Mouse (Mus musculus): ENCODE results near the gene Mad1l1. TPM values are rescaled to one million over a fixed set of nuclear protein-coding genes. Genes with fewer than 3 reads are reported as not detected.

Gene Mad1l1
- total RNA-seq, 4 experiments from 2014 or later: 9.0 to 11.3 (median 10.4) TPM

DNA sequence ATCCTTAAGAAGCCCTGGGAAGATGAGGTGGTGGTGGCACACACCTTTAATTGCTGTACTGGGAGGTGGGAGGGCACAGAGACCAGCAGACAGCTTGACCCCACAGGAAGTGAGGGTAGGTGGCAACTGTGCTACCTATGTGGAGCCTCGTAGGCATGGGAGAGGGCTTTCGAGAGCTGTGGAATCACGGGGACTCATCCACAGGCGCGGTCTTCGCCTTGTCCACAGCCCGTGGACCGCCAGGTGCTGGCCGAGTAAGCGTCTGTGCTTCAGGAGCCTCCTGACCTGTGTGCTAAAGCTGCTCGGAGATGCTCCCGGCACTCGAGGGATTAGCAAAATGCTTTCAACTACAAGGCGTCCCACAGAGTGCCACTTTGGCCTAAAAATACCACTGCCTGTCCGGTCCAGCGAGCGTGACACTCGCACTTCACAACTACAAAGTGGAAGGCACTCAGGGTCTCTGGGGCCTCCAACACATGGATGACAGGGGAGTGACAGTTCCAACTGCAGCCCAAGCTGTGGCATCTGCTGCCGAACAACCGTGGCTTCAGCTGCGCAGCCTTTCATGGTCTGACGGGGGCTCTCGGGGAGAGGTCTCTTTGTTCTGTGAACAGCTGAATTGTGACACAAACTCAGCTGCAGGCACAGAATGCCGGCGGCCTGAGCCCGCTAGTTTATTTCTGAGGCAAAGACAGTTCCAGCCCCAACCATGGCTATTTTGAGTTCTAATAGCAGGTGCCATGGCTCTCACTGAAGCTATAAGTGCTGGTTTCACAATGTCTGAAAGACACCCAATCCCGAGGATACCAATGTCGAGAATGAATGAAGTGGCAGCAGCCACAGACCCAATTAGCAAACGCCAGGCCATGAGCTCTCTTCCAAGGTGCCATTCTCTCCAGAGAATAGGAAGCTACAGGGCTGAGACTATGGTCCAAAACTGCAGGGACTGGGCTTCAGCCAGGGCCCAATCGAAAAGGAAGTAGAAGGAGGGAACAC is 57.3 kb downstream of the Mad1l1 start:
- no peak for DNase-seq (ENCODE audit: low spot score)

DNA sequence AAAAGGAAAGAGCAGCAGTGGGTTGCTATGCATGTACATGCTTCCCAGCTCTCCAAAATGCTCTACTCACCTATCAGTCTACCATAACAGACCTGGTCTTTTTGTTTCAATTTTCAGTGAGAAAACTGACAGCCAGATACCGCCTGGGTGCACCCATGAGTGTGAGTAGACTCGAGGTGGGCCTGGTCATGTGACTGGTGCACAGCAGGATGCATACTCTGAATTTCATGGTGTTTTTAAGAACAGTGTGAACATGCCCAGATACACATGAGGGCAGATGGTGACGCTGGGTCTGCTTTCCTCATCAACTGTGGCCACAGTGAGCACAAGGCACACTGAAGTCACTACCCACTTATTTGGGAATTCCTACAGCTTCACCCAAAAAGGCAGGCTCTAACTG is 59.0 kb downstream of the Mad1l1 start:
- no peak for DNase-seq (ENCODE audit: low spot score)

DNA sequence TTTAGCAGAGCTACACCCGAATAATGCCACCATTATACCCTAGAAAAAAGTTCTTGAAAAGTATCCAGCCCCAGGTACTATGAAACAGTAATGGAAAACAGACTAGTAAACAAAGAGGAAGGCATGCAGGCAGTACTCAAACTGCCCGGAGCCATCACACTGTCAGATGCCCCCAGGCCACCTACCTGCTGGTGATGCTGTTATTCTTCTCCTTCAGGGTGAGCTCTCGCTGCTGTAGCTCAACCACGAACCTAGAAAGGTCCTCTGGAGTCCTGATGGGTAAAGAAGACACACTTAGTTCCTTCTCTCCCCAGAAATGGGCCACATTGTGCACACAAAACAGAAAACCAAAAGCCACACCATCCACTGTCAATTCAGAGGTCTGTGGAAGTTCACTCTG is 60.0 kb downstream of the Mad1l1 start:
- DNase-seq (ENCODE audit: low spot score): no peak

DNA sequence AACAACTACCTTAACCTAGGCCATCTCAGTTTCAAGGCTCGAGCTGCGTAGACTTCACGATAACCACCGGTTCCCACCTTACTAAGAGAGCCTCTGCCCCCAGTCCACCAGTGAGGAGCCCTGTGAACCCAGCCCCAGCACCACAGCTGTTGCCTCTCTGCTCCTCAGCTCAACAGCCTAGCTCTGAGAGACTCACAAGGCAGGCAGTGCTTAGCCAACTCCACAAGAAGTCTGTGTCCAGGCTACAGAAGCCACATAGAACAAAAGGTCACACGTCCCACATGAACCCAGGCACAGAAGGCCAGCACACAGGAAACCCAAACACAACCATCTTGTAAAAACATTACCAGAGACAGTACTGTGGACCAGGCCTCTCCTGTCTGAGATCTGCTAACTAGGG is 62.7 kb downstream of the Mad1l1 start:
- DNase-seq (ENCODE audit: low spot score): peak; percentile 42

DNA sequence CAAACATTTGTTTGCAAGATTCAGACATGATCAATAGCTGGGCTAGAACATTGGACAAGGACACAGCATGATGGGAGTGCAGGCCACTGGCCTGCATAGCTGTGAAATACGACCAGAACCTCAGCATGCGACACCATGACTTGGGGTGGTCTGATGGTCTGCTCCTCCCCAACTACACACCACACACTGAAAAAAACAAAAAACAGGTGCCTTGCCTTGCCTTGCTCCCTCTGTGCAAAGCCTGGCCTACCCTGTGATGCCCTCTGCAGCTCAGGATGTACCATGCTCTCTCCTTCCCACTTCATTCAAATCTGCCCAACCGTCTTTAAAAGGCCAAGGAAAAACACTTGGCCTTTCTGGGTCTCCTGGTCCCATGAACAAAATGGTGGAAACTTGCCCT is 63.3 kb downstream of the Mad1l1 start:
- DNase-seq (ENCODE audit: low spot score): no peak

DNA sequence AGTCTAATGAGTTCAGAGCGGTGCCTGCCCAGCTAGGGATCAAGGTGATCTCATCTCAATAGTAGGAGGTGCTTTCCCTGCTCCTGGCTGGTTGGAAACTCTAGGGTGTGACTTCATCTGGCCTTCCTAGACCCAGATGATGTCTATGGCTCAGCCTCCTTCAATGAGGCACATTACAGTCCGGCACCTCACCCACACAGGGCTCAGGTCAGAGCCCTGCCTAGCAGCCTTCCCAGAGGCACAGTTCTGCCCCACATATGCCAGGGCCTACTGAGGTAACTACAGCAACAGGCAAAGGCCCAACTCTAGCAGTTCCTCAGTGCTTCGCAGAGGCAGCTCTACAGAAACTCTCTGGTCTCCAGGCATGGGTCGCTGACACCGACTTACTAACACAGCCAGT is 63.9 kb downstream of the Mad1l1 start:
- no peak for DNase-seq (ENCODE audit: low spot score)

DNA sequence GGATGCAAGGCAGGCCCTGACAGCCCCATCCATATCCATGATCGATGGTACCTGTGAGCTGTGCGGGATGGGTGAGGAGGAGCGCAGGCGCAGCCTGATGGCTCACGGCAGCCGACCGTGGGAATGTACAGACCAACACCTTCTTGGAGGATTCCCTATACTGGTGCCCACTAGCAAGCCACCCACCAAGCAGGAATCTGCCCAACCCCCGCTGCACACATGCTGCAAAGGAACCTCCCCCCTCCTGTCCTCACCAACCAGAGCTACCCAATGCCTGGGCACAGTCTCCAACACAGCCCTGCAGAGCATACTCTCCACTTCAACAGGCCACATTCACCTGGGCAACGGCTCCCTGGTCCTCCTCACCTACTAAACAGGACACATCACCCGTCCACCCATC is 64.7 kb downstream of the Mad1l1 start:
- no peak for DNase-seq (ENCODE audit: low spot score)

DNA sequence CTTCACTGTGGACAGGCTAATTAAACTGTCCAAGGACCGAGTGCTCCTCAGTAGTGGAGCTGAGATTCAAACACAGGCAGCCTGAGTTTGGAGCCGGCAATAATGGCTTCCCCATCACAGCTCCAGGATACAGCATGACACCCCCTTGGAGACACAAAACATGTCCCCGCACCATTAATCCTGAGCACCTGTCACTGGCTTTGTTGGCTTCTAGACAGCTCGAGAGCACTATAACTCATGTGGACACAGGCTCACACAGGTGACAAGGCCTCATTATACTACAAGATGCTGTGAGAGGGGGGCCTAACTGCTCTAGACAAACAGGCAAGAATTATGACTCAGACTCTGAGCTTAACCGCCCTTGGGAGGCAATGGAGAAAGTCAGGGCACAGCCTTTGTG is 66.1 kb downstream of the Mad1l1 start:
- DNase-seq (ENCODE audit: low spot score): no peak

DNA sequence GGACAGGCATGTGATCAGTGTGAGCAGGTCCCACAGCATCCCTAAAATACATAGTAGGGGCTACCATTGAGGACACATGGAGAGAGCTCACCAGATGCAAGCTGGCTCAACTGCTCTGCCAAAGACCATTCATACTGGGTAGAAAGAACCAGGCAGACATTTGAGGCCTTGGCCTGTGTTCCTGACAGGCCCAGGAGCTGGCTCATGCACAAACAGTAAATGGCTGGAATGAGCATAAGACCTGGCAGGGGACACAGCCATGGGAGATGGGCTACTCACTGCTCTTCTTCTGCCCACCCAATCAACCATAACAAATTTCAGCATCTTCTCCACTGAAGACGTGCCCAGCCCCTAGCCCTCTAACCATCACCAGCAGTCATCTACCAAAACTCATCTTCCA is 66.7 kb downstream of the Mad1l1 start:
- DNase-seq (ENCODE audit: low spot score): no peak

DNA sequence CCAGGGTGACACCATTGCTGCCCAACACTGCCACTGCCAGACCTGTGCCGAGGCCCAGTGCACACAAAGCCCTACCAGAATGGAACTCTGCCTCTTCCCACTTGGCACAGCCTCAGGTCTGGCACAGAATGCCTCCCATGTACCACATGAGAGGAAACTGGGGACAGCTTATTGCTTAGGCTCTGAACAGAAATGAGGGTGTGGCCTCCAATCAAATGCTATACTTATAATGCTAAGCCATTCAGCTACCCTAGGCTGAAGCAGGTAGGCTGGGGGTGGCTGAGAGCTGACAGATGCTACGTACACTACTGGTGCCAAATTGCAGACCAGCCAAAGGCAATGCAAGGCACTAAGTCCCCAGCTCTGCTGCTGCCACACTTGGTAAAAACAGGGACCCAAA is 69.4 kb downstream of the Mad1l1 start:
- DNase-seq (ENCODE audit: low spot score): no peak

DNA sequence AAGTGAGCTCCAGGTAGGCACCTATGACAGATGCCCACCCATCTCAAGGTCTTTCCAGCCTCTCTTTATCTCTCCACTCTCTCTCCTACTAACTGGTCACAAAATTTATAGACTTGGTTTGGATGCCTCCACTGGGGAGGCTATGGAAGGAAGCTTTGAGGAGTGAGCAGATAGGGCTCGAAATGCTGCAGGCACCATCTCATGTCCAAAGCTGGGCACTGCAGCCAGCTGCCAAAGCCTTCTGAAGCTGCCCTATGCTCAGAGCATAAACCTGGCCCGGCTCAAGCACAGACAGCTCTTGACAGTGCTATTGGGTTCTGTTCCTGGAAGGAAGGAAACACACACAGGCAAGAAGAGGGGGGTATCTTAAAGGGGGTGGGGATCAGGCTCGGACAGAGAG is 71.0 kb downstream of the Mad1l1 start:
- DNase-seq (ENCODE audit: low spot score): no peak

DNA sequence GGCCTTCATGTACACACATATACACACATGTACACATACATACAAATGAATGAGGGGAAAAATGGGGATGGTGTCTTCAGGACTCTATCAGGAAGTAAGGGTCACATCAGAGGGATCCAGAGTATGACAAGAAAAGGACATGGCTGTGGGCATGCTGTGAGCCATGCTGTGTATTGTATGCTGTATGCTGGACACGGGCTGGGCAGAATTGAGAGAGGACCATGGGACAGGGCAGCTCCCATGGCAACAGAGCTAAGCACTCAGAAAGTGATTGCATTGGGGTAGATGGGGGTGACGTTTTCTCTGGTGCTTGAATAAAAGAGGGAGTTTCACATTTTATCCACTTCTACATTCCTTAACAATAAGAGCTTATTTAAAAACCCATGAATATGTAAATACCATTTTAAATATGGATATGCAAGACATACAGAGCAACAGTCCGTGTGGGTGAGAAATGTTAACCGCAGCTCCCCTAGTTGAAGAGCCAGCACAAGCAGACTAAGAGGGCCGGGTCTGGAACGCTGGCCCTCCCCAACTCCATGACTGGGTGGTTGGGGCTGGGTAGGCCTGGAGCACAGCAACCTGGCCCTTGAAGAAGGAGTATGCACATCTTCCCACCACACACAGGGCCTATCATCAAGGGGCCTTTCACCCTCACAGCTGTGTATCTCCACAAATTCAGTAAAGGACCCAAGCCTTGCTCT is 71.8 kb downstream of the Mad1l1 start:
- DNase-seq (ENCODE audit: low spot score): no peak

DNA sequence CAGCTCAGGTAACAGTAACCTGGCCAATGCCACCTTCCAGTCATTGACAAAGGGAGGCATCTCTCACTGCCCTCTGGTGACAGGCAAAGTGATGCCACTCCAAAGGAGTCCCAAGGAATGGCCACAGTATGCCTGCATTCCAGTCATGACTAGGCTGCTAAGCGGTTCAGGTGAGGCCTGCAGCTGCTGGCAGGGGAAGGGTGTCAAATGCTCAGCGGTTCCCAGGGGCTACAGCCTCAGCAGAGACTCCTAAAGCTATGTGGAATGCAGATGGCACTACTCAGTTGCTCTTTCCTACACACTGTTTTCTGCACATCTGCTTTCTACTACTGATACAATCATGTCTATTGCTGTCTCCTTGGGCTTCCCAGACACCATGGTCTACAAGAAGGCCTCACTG is 73.3 kb downstream of the Mad1l1 start:
- DNase-seq (ENCODE audit: low spot score): no peak

DNA sequence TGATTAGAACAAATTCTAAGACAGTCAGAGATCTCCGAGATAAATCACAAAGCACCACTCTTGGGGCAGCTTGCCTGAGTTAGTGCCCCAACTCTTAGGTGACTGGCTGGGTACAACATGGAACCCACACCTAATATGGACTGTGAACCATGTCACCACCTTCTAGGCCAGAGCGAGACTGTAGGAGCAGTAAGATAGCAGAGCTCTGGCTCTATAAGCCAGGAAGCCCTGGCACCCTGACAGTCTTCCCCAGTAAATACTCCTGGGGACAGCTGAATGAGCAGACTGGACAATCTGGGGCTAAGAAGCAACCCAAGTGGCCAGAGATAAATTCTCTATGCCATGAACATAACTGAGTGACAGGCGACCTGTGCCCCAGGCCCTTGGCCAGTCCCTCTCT is 81.1 kb downstream of the Mad1l1 start:
- no peak for DNase-seq (ENCODE audit: low spot score)

DNA sequence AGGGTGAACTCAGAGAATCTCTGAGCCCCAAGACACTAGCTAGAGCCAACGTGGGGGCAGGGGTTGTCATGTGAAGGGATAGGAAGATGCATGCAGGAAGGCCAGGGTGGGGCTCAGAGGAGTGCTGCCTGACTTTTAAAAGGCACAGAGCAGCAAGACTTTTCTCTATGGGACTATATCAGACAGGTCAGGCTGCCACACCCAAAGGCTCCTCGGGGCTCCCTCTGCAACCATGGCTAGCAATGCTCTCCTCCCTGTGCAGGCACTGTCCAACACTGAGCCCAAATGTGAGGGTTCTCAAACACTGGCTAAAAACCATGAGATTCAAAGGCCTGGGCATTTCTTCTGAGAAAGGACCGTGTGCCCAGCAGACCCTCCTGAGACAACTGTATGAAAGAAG is 82.5 kb downstream of the Mad1l1 start:
- DNase-seq (ENCODE audit: low spot score): no peak

DNA sequence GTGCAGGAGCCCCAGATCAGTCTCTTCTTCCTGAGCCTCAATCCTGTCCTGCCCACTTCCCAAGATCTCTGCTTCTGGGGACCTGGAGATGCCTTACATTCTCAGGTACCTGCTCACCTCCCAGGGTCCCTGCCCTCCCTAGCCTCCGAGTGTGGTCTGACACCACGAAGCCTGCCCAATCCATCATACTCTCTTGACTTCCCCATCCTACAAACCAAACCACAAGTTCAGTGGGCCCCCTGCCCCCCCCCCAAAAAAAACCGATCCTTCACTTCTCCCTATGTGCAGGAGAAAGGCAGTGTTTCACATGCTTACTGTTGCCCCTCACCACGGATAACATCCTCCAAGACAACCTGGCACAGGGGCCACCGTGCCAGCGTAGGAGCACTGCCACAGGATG is 90.5 kb downstream of the Mad1l1 start:
- no peak for DNase-seq (ENCODE audit: low spot score)

DNA sequence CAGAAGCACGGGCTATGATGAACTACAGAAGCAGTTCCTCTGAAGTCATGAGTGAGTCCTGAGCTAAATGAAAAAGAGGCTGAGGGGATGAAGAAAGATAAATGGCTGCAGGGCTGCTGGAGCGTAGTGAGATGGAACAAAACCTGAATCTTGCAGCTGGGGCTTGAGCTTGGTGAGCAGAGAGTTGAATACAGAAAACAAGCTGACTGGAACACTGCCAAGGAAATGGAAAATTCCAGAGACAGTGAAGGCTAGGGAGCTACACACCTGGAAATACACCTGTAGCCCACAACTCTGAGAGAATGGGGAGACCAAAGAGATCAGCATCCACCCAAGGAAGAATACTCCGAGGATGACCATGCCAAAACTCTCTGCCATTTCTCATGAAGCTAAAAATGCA is 93.0 kb downstream of the Mad1l1 start:
- no peak for DNase-seq (ENCODE audit: low spot score)

DNA sequence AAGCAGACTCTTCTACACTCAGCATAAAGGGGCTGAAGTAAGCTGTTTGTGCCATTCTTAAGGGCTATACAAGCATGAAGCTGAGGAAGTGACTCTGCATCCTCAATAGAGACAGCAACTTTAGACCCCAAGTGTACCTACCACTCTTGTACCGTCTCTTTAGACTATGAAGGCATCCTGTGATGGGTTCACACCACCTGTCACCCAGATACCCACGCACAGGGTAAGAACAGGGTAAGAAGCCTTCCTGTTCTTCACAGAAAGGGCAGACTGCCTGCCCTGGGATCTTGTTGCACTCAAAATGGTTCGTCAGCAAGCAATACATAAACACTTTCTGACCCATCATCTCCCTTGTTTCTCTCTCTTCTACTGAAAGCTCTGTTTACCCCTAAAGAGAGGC is 94.5 kb downstream of the Mad1l1 start:
- no peak for DNase-seq (ENCODE audit: low spot score)

DNA sequence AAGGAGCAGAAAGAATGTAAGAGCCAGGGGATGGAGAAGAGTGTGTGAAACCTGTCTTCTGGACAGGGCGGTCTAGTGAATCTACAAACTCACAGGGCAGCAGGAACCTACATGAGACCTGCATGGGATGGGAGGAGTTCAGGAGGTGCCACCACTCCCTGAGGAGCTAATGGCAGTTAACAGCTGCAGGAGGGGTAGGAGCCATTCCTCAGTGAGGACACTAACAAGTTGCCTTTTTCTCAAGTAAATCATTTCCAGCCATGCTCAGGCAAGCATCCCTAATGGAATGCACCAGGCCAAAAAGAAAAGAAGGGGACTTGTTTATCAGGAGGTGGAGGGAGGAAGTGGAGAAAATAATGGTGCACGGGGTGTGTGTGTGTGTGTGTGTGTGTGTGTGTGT is 95.5 kb downstream of the Mad1l1 start:
- no peak for DNase-seq (ENCODE audit: low spot score)

DNA sequence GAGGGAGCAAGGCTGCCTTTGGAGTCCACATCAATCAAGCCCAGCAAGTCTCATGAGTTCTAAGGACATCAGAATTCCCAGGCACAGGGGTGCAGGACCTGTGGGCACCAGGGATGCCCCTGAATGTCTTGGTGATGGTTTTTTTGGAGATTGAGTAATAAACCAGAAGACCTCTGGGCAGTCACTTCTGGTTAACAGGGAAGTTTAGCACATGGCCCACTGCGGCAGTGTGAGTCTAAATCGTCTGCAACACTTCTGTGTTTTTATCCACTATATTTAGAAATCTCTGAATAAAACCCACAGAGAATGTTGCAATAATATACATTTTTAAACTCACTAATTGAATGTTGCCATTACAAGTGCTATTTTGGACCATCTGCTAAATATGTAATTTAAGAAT is 96.2 kb downstream of the Mad1l1 start:
- no peak for DNase-seq (ENCODE audit: low spot score)

DNA sequence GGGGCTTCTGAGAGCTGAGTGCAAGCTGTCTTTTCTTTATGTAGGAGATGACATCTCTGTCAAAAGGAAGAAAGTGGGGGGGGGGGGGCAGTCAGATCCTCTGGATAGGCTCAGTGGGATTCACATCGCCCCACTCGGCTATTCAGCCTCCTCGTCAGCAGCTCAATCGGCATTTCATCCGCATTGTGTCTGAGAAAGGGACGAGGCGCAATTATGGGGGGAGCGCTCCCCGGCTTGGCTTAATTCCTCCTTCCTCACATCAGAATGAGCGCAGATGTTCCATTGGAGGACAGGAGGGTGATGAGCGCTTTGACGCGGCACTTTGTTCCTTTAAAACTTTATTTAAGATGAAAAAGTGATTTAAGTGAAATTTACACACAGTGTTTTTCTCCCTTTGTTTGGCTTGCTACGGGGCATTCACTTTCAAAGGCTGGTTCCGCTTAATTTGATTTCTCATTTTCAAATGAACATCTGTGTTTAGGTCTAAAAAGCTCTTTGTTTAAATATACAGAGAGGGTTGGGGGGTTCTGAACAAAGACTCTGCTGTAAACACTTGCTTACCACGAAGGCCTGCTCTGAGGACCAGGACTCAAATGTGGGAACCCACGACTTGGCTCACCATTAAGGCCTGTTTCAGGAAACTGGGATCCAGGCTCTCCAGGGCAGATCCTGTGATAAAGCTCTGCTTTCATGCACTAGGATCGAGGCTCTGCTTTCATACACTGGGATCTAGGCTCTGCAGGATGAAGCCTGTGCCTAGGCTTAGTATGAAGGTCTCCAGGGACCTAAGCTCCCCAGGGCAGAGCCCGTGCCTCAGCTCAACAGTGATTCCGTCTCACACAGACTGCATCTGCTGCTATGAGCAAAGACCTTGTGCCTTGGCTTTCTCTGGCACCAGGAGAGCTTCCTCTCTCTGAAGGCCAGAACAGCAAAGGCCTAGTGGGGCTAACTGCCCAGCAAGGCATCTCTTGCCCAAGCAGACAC is 98.0 kb downstream of the Mad1l1 start:
- DNase-seq (ENCODE audit: low spot score): no peak
